Mouse (Mus musculus): ENCODE results near the gene Wfdc1. TPM values are rescaled to one million over a fixed set of nuclear protein-coding genes. Genes with fewer than 3 reads are reported as not detected.

Gene Wfdc1
- polyA plus RNA-seq, 1 experiment = 7.4 TPM

DNA sequence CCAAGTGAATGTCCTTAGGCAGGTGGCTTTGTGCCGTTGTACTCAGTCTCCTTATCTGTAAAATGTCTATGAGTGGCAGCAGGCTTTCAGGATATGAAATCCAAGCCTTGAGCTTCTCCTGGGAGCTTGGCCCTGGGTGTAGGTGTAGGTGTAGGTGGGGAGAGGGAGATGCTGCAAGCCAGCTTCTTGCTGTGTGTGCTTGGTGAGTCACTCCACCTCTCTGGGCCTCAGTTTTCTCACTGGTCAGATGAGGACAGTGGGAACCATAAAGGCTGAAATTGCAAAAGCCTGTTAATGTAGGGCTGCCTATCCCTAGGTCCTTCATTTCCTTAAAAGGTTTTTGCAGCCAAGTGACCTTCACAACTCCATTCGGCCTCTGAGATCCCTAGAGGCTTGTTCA is 30.2 kb upstream of the Wfdc1 start:
- no peaks in the 10 kb centered on the region for H3K4me1 ChIP-seq (replicated peaks; ENCODE audit: control insufficient read depth, insufficient read depth, low read length)
- H3K36me3 ChIP-seq (ENCODE audit: control insufficient read depth, insufficient read depth, low read length) = no peaks in the 10 kb centered on the region
- no peak overlapping the region for H3K27ac ChIP-seq (ENCODE audit: control insufficient read depth, insufficient read depth, low read length)
- DNase-seq = no peak
- H3K4me3 ChIP-seq (ENCODE audit: control insufficient read depth, insufficient read depth, low read length) = no peak overlapping the region
- TF ChIP-seq CTCF (IDR thresholded peaks at IDR 0.05; ENCODE audit: borderline replicate concordance, control insufficient read depth, extremely low read depth, insufficient read depth, low read length, poor library complexity) = no peak
- TF ChIP-seq POLR2A (IDR thresholded peaks at IDR 0.05; ENCODE audit: control insufficient read depth, extremely low read depth, insufficient read depth, low read length, poor library complexity) = no peak
- no peaks in the 10 kb centered on the region; the same call in 1 of the 2 replicates for H3K27me3 ChIP-seq (ENCODE audit: control insufficient read depth, insufficient read depth, low read length)
- WGBS = 79% methylated on average over 2 of the region's 2 CpGs

DNA sequence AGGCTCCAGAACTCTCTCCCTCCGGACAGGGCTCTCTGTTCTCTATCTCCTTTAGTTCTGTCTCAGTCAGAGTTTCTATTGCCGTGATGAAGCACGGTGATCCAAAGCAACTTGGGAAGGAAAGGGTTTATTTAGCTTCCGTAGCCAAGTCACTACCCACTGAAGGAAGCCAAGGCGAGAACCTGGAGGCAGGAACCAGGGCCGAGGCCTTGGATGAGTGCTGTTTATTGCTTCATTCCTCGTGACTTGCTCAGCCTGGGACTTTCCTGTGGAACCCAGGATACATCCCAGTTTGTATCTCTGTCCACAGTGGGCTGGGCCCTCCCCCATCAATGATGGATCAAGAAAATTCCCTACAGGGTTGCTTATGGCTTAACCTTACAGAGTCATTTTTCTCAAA is 29.4 kb upstream of the Wfdc1 start:
- H3K4me1 ChIP-seq (replicated peaks; ENCODE audit: control insufficient read depth, insufficient read depth, low read length) = no peaks in the 10 kb centered on the region
- no peak for DNase-seq
- no peak overlapping the region for H3K4me3 ChIP-seq (ENCODE audit: control insufficient read depth, insufficient read depth, low read length)
- H3K36me3 ChIP-seq (ENCODE audit: control insufficient read depth, insufficient read depth, low read length) = no peaks in the 10 kb centered on the region
- WGBS = 74% methylated on average over 7 of the region's 7 CpGs
- no peaks in the 10 kb centered on the region; the same call in 1 of the 2 replicates for H3K27me3 ChIP-seq (ENCODE audit: control insufficient read depth, insufficient read depth, low read length)
- TF ChIP-seq CTCF (IDR thresholded peaks at IDR 0.05; ENCODE audit: borderline replicate concordance, control insufficient read depth, extremely low read depth, insufficient read depth, low read length, poor library complexity) (no peak), POLR2A (IDR thresholded peaks at IDR 0.05; ENCODE audit: control insufficient read depth, extremely low read depth, insufficient read depth, low read length, poor library complexity) (no peak)
- no peak overlapping the region for H3K27ac ChIP-seq (ENCODE audit: control insufficient read depth, insufficient read depth, low read length)

DNA sequence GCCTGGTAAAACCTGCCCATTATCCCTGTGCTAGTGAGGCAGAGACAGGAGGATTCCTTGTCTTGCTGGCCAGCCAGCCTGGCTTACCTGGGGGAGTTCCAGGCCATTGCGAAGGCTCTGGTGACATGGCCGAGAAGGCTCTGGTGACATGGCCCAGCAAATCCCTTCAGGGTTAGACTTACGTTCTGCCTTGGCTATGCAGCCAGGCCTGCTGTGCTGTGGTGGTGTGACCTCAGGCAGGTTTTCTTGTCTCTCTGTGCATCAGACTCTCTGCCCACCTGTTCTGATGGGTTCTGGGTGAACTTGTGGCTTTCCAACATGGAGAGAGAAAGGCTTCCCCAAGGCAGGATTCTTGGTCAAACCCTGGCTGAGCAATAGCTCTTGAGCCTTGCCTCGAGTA is 28.8 kb upstream of the Wfdc1 start:
- Histone ChIP-seq H3K4me1 (replicated peaks; ENCODE audit: control insufficient read depth, insufficient read depth, low read length) (no peaks in the 10 kb centered on the region), H3K4me3 (ENCODE audit: control insufficient read depth, insufficient read depth, low read length) (no peak overlapping the region), H3K36me3 (ENCODE audit: control insufficient read depth, insufficient read depth, low read length) (no peaks in the 10 kb centered on the region), H3K27ac (ENCODE audit: control insufficient read depth, insufficient read depth, low read length) (no peak overlapping the region), H3K27me3 (ENCODE audit: control insufficient read depth, insufficient read depth, low read length) (no peaks in the 10 kb centered on the region; the same call in 1 of the 2 replicates)
- TF ChIP-seq CTCF (IDR thresholded peaks at IDR 0.05; ENCODE audit: borderline replicate concordance, control insufficient read depth, extremely low read depth, insufficient read depth, low read length, poor library complexity) (no peak), POLR2A (IDR thresholded peaks at IDR 0.05; ENCODE audit: control insufficient read depth, extremely low read depth, insufficient read depth, low read length, poor library complexity) (no peak)
- 96% methylated on average over 4 of the region's 4 CpGs for WGBS
- DNase-seq = no peak

DNA sequence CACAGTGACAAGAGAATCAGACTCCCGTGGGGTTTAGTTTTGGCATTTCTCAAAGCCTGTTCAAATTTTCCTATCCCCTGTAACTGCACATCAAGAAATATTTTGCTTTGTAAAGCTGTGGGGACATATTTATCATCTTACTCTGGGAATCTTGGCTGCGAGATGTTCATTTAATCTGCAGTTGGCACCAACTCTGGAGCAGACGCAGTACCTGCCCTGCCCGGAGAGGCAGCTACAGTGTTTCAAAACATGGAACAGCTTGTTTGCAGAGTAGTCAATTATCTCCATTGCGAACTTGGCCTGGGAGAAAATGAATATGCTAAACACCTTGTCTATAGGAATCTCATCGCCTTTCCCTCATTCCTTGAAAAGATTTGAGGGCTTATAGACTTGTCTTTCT is 27.9 kb upstream of the Wfdc1 start:
- no peaks in the 10 kb centered on the region; the same call in 1 of the 2 replicates for H3K27me3 ChIP-seq (ENCODE audit: control insufficient read depth, insufficient read depth, low read length)
- H3K4me1 ChIP-seq (replicated peaks; ENCODE audit: control insufficient read depth, insufficient read depth, low read length) = no peaks in the 10 kb centered on the region
- H3K27ac ChIP-seq (ENCODE audit: control insufficient read depth, insufficient read depth, low read length) = no peak overlapping the region
- TF ChIP-seq CTCF (IDR thresholded peaks at IDR 0.05; ENCODE audit: borderline replicate concordance, control insufficient read depth, extremely low read depth, insufficient read depth, low read length, poor library complexity) = no peak
- TF ChIP-seq POLR2A (IDR thresholded peaks at IDR 0.05; ENCODE audit: control insufficient read depth, extremely low read depth, insufficient read depth, low read length, poor library complexity) = no peak
- DNase-seq = no peak
- no peak overlapping the region for H3K4me3 ChIP-seq (ENCODE audit: control insufficient read depth, insufficient read depth, low read length)
- WGBS = 94% methylated on average over 6 of the region's 6 CpGs
- H3K36me3 ChIP-seq (ENCODE audit: control insufficient read depth, insufficient read depth, low read length) = no peaks in the 10 kb centered on the region

DNA sequence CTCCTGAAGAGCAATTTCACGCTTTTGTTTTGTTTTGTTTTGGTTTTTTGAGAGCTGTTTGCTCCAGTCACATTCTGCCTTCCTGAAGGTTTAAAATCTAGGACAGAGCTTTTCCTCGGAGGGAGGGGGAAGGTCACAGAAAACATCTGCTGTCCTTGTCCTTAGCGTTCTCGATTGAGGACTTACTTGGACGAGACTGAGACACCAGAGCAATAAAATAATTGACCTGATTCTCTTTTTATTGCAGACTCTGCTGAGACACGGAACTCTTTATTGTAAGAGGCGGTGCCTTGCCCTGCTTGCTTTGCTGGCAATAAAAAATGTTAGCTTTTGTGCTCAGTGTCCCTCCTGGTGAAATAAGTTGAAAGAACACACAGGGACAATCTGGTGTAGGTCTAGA is 26.4 kb upstream of the Wfdc1 start:
- H3K27ac ChIP-seq (ENCODE audit: control insufficient read depth, insufficient read depth, low read length) = no peak overlapping the region
- no peak for TF ChIP-seq CTCF (IDR thresholded peaks at IDR 0.05; ENCODE audit: borderline replicate concordance, control insufficient read depth, extremely low read depth, insufficient read depth, low read length, poor library complexity)
- no peak for TF ChIP-seq POLR2A (IDR thresholded peaks at IDR 0.05; ENCODE audit: control insufficient read depth, extremely low read depth, insufficient read depth, low read length, poor library complexity)
- H3K4me1 ChIP-seq (replicated peaks; ENCODE audit: control insufficient read depth, insufficient read depth, low read length) = no peaks in the 10 kb centered on the region
- WGBS = 69% methylated on average over 7 of the region's 7 CpGs
- no peaks in the 10 kb centered on the region for H3K36me3 ChIP-seq (ENCODE audit: control insufficient read depth, insufficient read depth, low read length)
- no peak overlapping the region for H3K4me3 ChIP-seq (ENCODE audit: control insufficient read depth, insufficient read depth, low read length)
- no peak for DNase-seq
- no peaks in the 10 kb centered on the region; the same call in 1 of the 2 replicates for H3K27me3 ChIP-seq (ENCODE audit: control insufficient read depth, insufficient read depth, low read length)

DNA sequence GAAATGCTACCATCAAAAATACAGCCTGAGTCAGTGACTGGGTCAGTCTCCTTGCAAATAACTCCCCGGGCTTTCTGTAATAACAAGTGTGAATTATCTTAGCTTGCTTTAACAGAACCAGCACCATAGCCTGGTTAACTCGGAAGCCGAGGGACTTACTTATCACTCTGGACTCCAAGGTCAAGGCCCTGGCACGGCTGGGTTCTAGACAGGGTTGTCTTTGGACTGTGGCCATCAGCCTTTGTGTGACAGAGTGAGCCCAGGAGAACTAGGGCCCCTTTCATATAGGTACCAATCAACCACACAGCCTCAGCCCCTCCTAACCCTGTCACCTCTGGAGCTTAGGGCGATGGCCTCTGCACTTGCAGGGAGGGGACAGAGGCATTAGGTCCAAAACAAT is 25.1 kb upstream of the Wfdc1 start:
- H3K4me3 ChIP-seq (ENCODE audit: control insufficient read depth, insufficient read depth, low read length) = no peak overlapping the region
- no peaks in the 10 kb centered on the region for H3K36me3 ChIP-seq (ENCODE audit: control insufficient read depth, insufficient read depth, low read length)
- TF ChIP-seq POLR2A (IDR thresholded peaks at IDR 0.05; ENCODE audit: control insufficient read depth, extremely low read depth, insufficient read depth, low read length, poor library complexity) (no peak), CTCF (IDR thresholded peaks at IDR 0.05; ENCODE audit: borderline replicate concordance, control insufficient read depth, extremely low read depth, insufficient read depth, low read length, poor library complexity) (no peak)
- no peak for DNase-seq
- H3K4me1 ChIP-seq (replicated peaks; ENCODE audit: control insufficient read depth, insufficient read depth, low read length) = no peaks in the 10 kb centered on the region
- no peak overlapping the region for H3K27ac ChIP-seq (ENCODE audit: control insufficient read depth, insufficient read depth, low read length)
- WGBS = 86% methylated on average over 5 of the region's 5 CpGs
- H3K27me3 ChIP-seq (ENCODE audit: control insufficient read depth, insufficient read depth, low read length) = no peaks in the 10 kb centered on the region

DNA sequence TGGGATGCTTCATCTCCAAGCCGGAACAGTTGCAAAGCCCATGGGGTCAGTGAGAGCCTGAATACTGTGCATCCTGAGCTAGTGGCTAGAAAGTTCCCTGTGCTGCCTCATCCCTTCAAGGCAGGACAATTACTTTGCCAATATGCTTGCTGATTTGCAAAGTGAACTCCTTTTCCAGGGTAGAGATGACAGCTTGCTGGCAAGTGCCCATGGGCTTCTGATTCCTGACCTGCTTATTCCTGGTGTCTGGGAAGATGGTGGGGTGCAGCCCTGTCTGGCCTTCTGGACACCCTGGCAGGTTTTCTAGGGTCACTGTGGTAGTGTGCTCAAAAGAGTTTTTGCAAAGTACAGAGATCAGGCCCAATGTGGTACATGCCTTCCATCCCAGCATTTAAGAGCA is 23.2 kb upstream of the Wfdc1 start:
- Histone ChIP-seq H3K4me3 (ENCODE audit: control insufficient read depth, insufficient read depth, low read length) (no peak overlapping the region), H3K27ac (ENCODE audit: control insufficient read depth, insufficient read depth, low read length) (no peak overlapping the region), H3K4me1 (replicated peaks; ENCODE audit: control insufficient read depth, insufficient read depth, low read length) (no peaks in the 10 kb centered on the region), H3K36me3 (ENCODE audit: control insufficient read depth, insufficient read depth, low read length) (no peaks in the 10 kb centered on the region), H3K27me3 (ENCODE audit: control insufficient read depth, insufficient read depth, low read length) (no peaks in the 10 kb centered on the region)
- no peak for TF ChIP-seq CTCF (IDR thresholded peaks at IDR 0.05; ENCODE audit: borderline replicate concordance, control insufficient read depth, extremely low read depth, insufficient read depth, low read length, poor library complexity)
- TF ChIP-seq POLR2A (IDR thresholded peaks at IDR 0.05; ENCODE audit: control insufficient read depth, extremely low read depth, insufficient read depth, low read length, poor library complexity) = no peak
- WGBS = 97% methylated on average over 1 of the region's 1 CpGs
- DNase-seq = no peak

All from thymus, adult 2 months (tissue).